Mouse (Mus musculus) limb, embryonic 15.5 days (tissue): ENCODE results near the gene Pkdrej. TPM values are rescaled to one million over a fixed set of nuclear protein-coding genes. Genes with fewer than 3 reads are reported as not detected.

Source experiments
- polyA plus RNA-seq: library from polyadenylated mRNA; unstranded; fragments of >200 nt; fragmentation: Nextera tagmentation; extraction: Ambion mirVana; gene quantifications from 2 replicates; pipeline ENCODE4 v1.2.1, GENCODE M21; 2015

The Pkdrej gene
- polyA plus RNA-seq, 1 experiment from 2014 or later, result 0.24 TPM

Other genes starting within 250 kb of the Pkdrej start
- gene Wnt7b, start 239.3 kb downstream of the Pkdrej start, polyA plus RNA-seq, result 49.5 and 62.1 TPM in 2 replicates
- gene Ppara, start 86.8 kb downstream of the Pkdrej start, polyA plus RNA-seq, result 1.7 and 4.8 TPM in 2 replicates
- 32.0 and 34.6 TPM in 2 replicates for gene Cdpf1, start 10.0 kb downstream of the Pkdrej start, polyA plus RNA-seq
- 8.0 TPM in 2 replicates for gene Ttc38, start 10.6 kb upstream of the Pkdrej start, polyA plus RNA-seq
- gene Gtse1, start 38.0 kb upstream of the Pkdrej start, polyA plus RNA-seq, result 19.5 and 19.6 TPM in 2 replicates
- gene Trmu, start 57.6 kb upstream of the Pkdrej start, polyA plus RNA-seq, result 49.1 and 51.3 TPM in 2 replicates
- gene Celsr1, start 212.0 kb upstream of the Pkdrej start, polyA plus RNA-seq, result 2.7 and 3.6 TPM in 2 replicates
- gene Gramd4, start 236.0 kb upstream of the Pkdrej start, polyA plus RNA-seq, result 15.6 and 22.0 TPM in 2 replicates